Mouse (Mus musculus) G1E-ER4 (cell line): ENCODE measurements around the gene Cd2bp2. TPM values are rescaled to one million over a fixed set of nuclear protein-coding genes. Genes with fewer than 3 reads are reported as not detected.
A peak's percentile ranks its signal among the peaks of the same experiment; 100 is the strongest.

Experiments
- GATA1 ChIP-seq: IDR thresholded peaks from one replicate; pipeline ENCODE4 v1.8.0; 2012; ENCODE audit warnings: low read length, inconsistent platforms
- polyA plus RNA-seq: library from polyadenylated mRNA; stranded (reverse); fragments of >175 nt; gene quantifications from 2 replicates; pipeline ENCODE4 v1.2.3, GENCODE M21; 2012

Cd2bp2 gene
- polyA plus RNA-seq, 1 experiment = 81.2 TPM

- no peak for TF ChIP-seq GATA1
Measured at GRCm38 (mm10) chr7:127209851-127210250, 14.0 kb upstream of the Cd2bp2 start.

- no peak for TF ChIP-seq GATA1
Measured at GRCm38 (mm10) chr7:127208553-127209438, 12.9 kb upstream of the Cd2bp2 start, which contains the start of gene Mylpf. Gene Mylpf, plus strand, starts transcription at chr7:127208890.

GRCm38 (mm10) chr7:127208295-127208552 is 12.4 kb upstream of the Cd2bp2 start, which contains the start of gene Tbc1d10b:
Gene Tbc1d10b, minus strand, starts transcription at chr7:127208468.
- no peak for TF ChIP-seq GATA1

- TF ChIP-seq GATA1 = no peak
Measured at GRCm38 (mm10) chr7:127207374-127208294, 11.8 kb upstream of the Cd2bp2 start.

- TF ChIP-seq GATA1 = no peak
Measured at GRCm38 (mm10) chr7:127206606-127207005, 10.8 kb upstream of the Cd2bp2 start.

GRCm38 (mm10) chr7:127196484-127196883 is 634 bp upstream of the Cd2bp2 start:
- TF ChIP-seq GATA1 = no peak

- no peak for TF ChIP-seq GATA1
Measured at GRCm38 (mm10) chr7:127194633-127195029, 1.2 kb downstream of the Cd2bp2 start.

GRCm38 (mm10) chr7:127194011-127194632 is 1.7 kb downstream of the Cd2bp2 start:
- TF ChIP-seq GATA1 = no peak

GRCm38 (mm10) chr7:127192989-127193388 is 2.9 kb downstream of the Cd2bp2 start:
- no peak for TF ChIP-seq GATA1

- TF ChIP-seq GATA1 = no peak
Measured at GRCm38 (mm10) chr7:127190672-127191071, 5.2 kb downstream of the Cd2bp2 start.

GRCm38 (mm10) chr7:127188305-127189276 is 7.3 kb downstream of the Cd2bp2 start:
- no peak for TF ChIP-seq GATA1

- no peak for TF ChIP-seq GATA1
Measured at GRCm38 (mm10) chr7:127187351-127187750, 8.5 kb downstream of the Cd2bp2 start.

- no peak for TF ChIP-seq GATA1
Measured at GRCm38 (mm10) chr7:127185601-127186000, 10.2 kb downstream of the Cd2bp2 start.

- no peak for TF ChIP-seq GATA1
Measured at GRCm38 (mm10) chr7:127184720-127185119, 11.1 kb downstream of the Cd2bp2 start.

- TF ChIP-seq GATA1 = no peak
Measured at GRCm38 (mm10) chr7:127183828-127184227, 12.0 kb downstream of the Cd2bp2 start.

GRCm38 (mm10) chr7:127183345-127183744 is 12.5 kb downstream of the Cd2bp2 start:
- peak; percentile 98 for TF ChIP-seq GATA1
